Comparison of ENCODE assay signal across 16 mouse cellular contexts in the genomic region with DNA sequence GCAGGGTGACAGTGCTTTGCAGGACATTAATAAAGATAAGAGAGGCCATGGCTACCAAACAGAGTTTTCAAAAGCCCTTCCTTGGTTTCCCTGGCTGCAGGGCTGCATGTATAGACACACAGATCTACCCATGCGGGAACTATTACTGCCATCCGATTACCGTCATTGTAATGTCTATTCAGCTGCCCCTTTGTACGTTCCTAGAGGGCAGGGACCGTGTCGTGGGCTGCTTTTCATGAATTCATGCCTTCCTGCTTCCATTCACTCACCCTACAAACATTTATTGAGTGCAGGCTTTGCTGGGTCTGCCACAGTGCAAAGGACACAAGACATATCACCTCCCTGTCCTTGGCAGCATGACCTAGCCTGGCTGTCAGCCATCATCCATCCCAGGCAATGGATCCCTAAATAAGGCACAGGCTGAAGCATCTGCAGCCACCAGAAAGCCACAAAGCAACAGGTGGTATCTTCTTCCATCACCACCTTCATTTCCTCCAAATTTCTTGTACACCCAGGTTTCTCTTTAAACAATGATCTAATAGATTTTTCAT.
A peak's percentile ranks its signal among the peaks of the same experiment; 100 is the strongest.
DNase-seq lines count a peak whose midpoint lies in the region; ATAC-seq and TF ChIP-seq lines count a peak whose summit lies in the region.
"Had no signal": no experiment of that assay in that cellular context is flagged by ENCODE, and none has a peak within 500 bp of the region (broad histone marks: within the 10 kb centered on the region; RNA-seq: fewer than 3 reads in every experiment).

No protein-coding gene starts in this region.

- ATAC-seq in hindbrain, postnatal 0 days = no peak
- ATAC-seq in midbrain, embryonic 13.5 days = peak; percentile 27; the same call in 1 of the 2 replicates
- no peak for ATAC-seq in midbrain, embryonic 14.5 days (ENCODE audit: low FRiP score, low TSS enrichment)
- ATAC-seq in forebrain, embryonic 13.5 days = no peak
- ATAC-seq: forebrain, embryonic 15.5 days; intestine, embryonic 15.5 days; lung, postnatal 0 days had no signal

- TF ChIP-seq CTCF in hindbrain, postnatal 0 days (IDR thresholded peaks at IDR 0.05; ENCODE audit: low read depth) = no peak
- no peak for TF ChIP-seq CTCF in small intestine, adult 2 months (IDR thresholded peaks at IDR 0.05; ENCODE audit: extremely low read depth, insufficient read length, insufficient replicate concordance, low read depth, low read length)

- H3K4me3 ChIP-seq in hindbrain, embryonic 10.5 days = no peak overlapping the region
- H3K4me3 ChIP-seq in hindbrain, postnatal 0 days (ENCODE audit: low read length) = no peak overlapping the region
- H3K4me3 ChIP-seq in midbrain, embryonic 13.5 days (replicated peaks) = no peak overlapping the region
- H3K4me3 ChIP-seq in midbrain, embryonic 14.5 days (replicated peaks; ENCODE audit: low read depth, low read length) = no peak overlapping the region
- H3K4me3 ChIP-seq in small intestine, adult 2 months (ENCODE audit: low read depth, low read length) = no peak overlapping the region
- H3K4me3 ChIP-seq in forebrain, embryonic 13.5 days = no peak overlapping the region
- H3K4me3 ChIP-seq: forebrain, embryonic 15.5 days; intestine, embryonic 15.5 days; neural tube, embryonic 13.5 days; stomach, embryonic 15.5 days had no signal

- 28% methylated on average over 6 of the region's 6 CpGs for WGBS in hindbrain, embryonic 10.5 days
- 23% methylated on average over 6 of the region's 6 CpGs for WGBS in hindbrain, postnatal 0 days
- WGBS in midbrain, embryonic 13.5 days = 17% methylated on average over 6 of the region's 6 CpGs
- 14% methylated on average over 6 of the region's 6 CpGs for WGBS in midbrain, embryonic 14.5 days
- WGBS in small intestine, adult 2 months = 35% methylated on average over 6 of the region's 6 CpGs
- WGBS in forebrain, embryonic 13.5 days = 35% methylated on average over 6 of the region's 6 CpGs

- H3K36me3 ChIP-seq in hindbrain, embryonic 10.5 days = no peaks in the 10 kb centered on the region
- no peaks in the 10 kb centered on the region for H3K36me3 ChIP-seq in hindbrain, postnatal 0 days (ENCODE audit: insufficient read depth, low read length)
- no peaks in the 10 kb centered on the region for H3K36me3 ChIP-seq in midbrain, embryonic 13.5 days
- H3K36me3 ChIP-seq in midbrain, embryonic 14.5 days (ENCODE audit: control insufficient read depth, insufficient read depth, low read length) = no peaks in the 10 kb centered on the region
- no peaks in the 10 kb centered on the region for H3K36me3 ChIP-seq in small intestine, adult 2 months (ENCODE audit: control insufficient read depth, insufficient read depth, low read length)
- H3K36me3 ChIP-seq in forebrain, embryonic 13.5 days (ENCODE audit: poor library complexity, severe bottlenecking) = no peaks in the 10 kb centered on the region
- H3K36me3 ChIP-seq: forebrain, embryonic 15.5 days; G1E; intestine, embryonic 15.5 days; neural tube, embryonic 13.5 days; stomach, embryonic 15.5 days had no signal

- no peak overlapping the region for H3K4me2 ChIP-seq in hindbrain, postnatal 0 days (ENCODE audit: low read depth, low read length)
- H3K4me2 ChIP-seq in midbrain, embryonic 13.5 days (replicated peaks) = no peak overlapping the region
- no peak overlapping the region for H3K4me2 ChIP-seq in midbrain, embryonic 14.5 days (ENCODE audit: low read length)
- no peak overlapping the region for H3K4me2 ChIP-seq in forebrain, embryonic 13.5 days
- H3K4me2 ChIP-seq: forebrain, embryonic 15.5 days; intestine, embryonic 15.5 days; neural tube, embryonic 13.5 days; stomach, embryonic 15.5 days had no signal

- no peaks in the 10 kb centered on the region for H3K9me3 ChIP-seq in hindbrain, embryonic 10.5 days
- H3K9me3 ChIP-seq in hindbrain, postnatal 0 days (ENCODE audit: low read length) = no peaks in the 10 kb centered on the region
- H3K9me3 ChIP-seq in midbrain, embryonic 13.5 days = no peaks in the 10 kb centered on the region
- no peaks in the 10 kb centered on the region for H3K9me3 ChIP-seq in midbrain, embryonic 14.5 days (ENCODE audit: control insufficient read depth, low read length)
- H3K9me3 ChIP-seq in forebrain, embryonic 13.5 days (replicated peaks) = no peaks in the 10 kb centered on the region; the same call in 1 of the 2 replicates
- H3K9me3 ChIP-seq: forebrain, embryonic 15.5 days; intestine, embryonic 15.5 days; neural tube, embryonic 13.5 days; stomach, embryonic 15.5 days had no signal

- H3K9ac ChIP-seq in hindbrain, postnatal 0 days (replicated peaks; ENCODE audit: low read length) = no peak overlapping the region
- H3K9ac ChIP-seq in midbrain, embryonic 13.5 days (replicated peaks) = no peak overlapping the region
- H3K9ac ChIP-seq in midbrain, embryonic 14.5 days (replicated peaks; ENCODE audit: low read length) = no peak overlapping the region
- no peak overlapping the region for H3K9ac ChIP-seq in forebrain, embryonic 13.5 days
- H3K9ac ChIP-seq: forebrain, embryonic 15.5 days; intestine, embryonic 15.5 days; neural tube, embryonic 13.5 days; stomach, embryonic 15.5 days had no signal

- H3K27ac ChIP-seq in hindbrain, embryonic 10.5 days = no peak overlapping the region
- H3K27ac ChIP-seq in hindbrain, postnatal 0 days = no peak overlapping the region
- no peak overlapping the region for H3K27ac ChIP-seq in midbrain, embryonic 13.5 days
- no peak overlapping the region for H3K27ac ChIP-seq in midbrain, embryonic 14.5 days (replicated peaks; ENCODE audit: low read depth, low read length)
- H3K27ac ChIP-seq in small intestine, adult 2 months (ENCODE audit: insufficient read depth, low read depth, low read length) = 0 out of 2 replicates have a peak overlapping the region, but pooled peaks have one; percentile 2
- no peak overlapping the region for H3K27ac ChIP-seq in forebrain, embryonic 13.5 days
- H3K27ac ChIP-seq: forebrain, embryonic 15.5 days; intestine, embryonic 15.5 days; neural tube, embryonic 13.5 days; stomach, embryonic 15.5 days had no signal

- peaks cover 22% of the 10 kb centered on the region for H3K4me1 ChIP-seq in hindbrain, embryonic 10.5 days (replicated peaks)
- H3K4me1 ChIP-seq in hindbrain, postnatal 0 days (ENCODE audit: insufficient read depth, low read length) = no peaks in the 10 kb centered on the region
- peaks cover 5% of the 10 kb centered on the region for H3K4me1 ChIP-seq in midbrain, embryonic 13.5 days (replicated peaks)
- H3K4me1 ChIP-seq in midbrain, embryonic 14.5 days (ENCODE audit: control insufficient read depth, insufficient read depth, low read length) = 0 out of 2 replicates have a peak, but pooled peaks cover 2% of the 10 kb centered on the region
- H3K4me1 ChIP-seq in small intestine, adult 2 months (ENCODE audit: control insufficient read depth, insufficient read depth, insufficient read length, low read length) = peaks cover 9% of the 10 kb centered on the region; the same call in 1 of the 2 replicates
- H3K4me1 ChIP-seq in forebrain, embryonic 13.5 days = 0 out of 2 replicates have a peak, but pooled peaks cover 5% of the 10 kb centered on the region
- H3K4me1 ChIP-seq: intestine, embryonic 15.5 days; neural tube, embryonic 13.5 days; stomach, embryonic 15.5 days had no signal

- peak; percentile 40 for DNase-seq in hindbrain, embryonic 10.5 days (ENCODE audit: low spot score)
- DNase-seq in hindbrain, postnatal 0 days (ENCODE audit: low spot score) = no peak
- no peak for DNase-seq in midbrain, embryonic 14.5 days
- DNase-seq in embryo, embryonic 11 days = peak; percentile 34
- DNase-seq: cerebellum, adult 8-10 months; kidney, postnatal 10 days; right cerebral cortex, postnatal 4 days had no signal

- TF ChIP-seq POLR2A in small intestine, adult 2 months (IDR thresholded peaks at IDR 0.05; ENCODE audit: low read depth, low read length) = no peak

- H3K27me3 ChIP-seq in hindbrain, embryonic 10.5 days (ENCODE audit: insufficient read depth, poor library complexity, severe bottlenecking) = peaks cover 90% of the 10 kb centered on the region
- H3K27me3 ChIP-seq in hindbrain, postnatal 0 days (ENCODE audit: insufficient read depth, low read length) = 0 out of 2 replicates have a peak, but pooled peaks cover 3% of the 10 kb centered on the region
- H3K27me3 ChIP-seq in midbrain, embryonic 13.5 days = peaks cover 32% of the 10 kb centered on the region
- H3K27me3 ChIP-seq in midbrain, embryonic 14.5 days (ENCODE audit: control insufficient read depth, insufficient read depth, low read length) = no peaks in the 10 kb centered on the region
- no peaks in the 10 kb centered on the region for H3K27me3 ChIP-seq in small intestine, adult 2 months (ENCODE audit: control insufficient read depth, insufficient read depth, low read length)
- H3K27me3 ChIP-seq in forebrain, embryonic 13.5 days = peaks cover 9% of the 10 kb centered on the region
- H3K27me3 ChIP-seq: forebrain, embryonic 15.5 days; intestine, embryonic 15.5 days; stomach, embryonic 15.5 days had no signal

Comparison
In these comparisons a context has a peak if more than half of its experiments do, and no peak if none do; other contexts are left out.
1. DNase-seq: peak in hindbrain, embryonic 10.5 days (single experiment) and embryo, embryonic 11 days (single experiment); none in hindbrain, postnatal 0 days (single experiment) and midbrain, embryonic 14.5 days (single experiment).